Mouse (Mus musculus) brown adipose tissue, adult 24 weeks (tissue): ENCODE data around the gene Abca4. TPM values are rescaled to one million over a fixed set of nuclear protein-coding genes. Genes with fewer than 3 reads are reported as not detected.

Source experiments
- H3K27ac ChIP-seq: fragments of 200-500 bp; replicated peaks from 2 replicates; pipeline ENCODE4 v1.5.1; 2012; ENCODE audit warnings: low read depth, mild to moderate bottlenecking, low read length
- H3K4me1 ChIP-seq: fragments of 200-500 bp; 2 replicates; pipeline ENCODE4 v1.6.1; 2012; ENCODE audit warnings: low read length, mixed read lengths; ENCODE audit not compliant: control insufficient read depth, insufficient read depth, insufficient read length
- H3K4me3 ChIP-seq: fragments of 200-500 bp; 2 replicates; pipeline ENCODE4 v1.5.1; 2012; ENCODE audit warnings: low read depth, mild to moderate bottlenecking, low read length, moderate library complexity; ENCODE audit not compliant: insufficient read depth
- polyA plus RNA-seq: library from polyadenylated mRNA; stranded (reverse); fragments of >200 nt; gene quantifications from 2 replicates; pipeline ENCODE4 v1.2.4, GENCODE M21; 2012; ENCODE audit not compliant: missing spikeins, insufficient read depth, insufficient read length

The Abca4 gene
- polyA plus RNA-seq, 1 experiment = not detected

DNA sequence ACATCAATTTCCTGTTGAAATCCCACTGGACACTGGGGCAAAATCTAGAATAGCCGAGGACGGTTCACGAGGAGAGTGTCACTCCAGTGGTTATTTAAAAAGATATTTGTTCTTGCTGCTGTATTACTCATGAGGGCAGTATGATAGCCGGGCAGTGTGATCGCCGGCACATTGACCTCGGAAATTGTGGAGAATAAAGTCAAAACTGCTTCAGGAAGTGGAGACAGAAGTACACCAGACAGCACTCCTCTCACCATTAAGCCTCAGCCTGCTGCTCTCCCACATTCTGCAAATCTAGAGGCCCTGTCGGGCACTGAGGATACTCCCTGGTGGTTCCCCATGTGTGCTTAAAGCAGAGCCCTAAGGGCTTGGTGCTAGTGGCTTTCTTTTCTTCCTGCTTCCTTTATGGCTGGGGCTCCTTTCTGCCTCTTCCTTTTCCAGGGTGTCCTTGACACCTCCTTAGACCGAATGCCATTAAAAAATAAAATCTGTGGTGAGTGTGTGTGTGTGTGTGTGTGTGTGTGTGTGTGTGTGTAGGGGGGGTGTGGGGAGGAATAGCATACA lies 74.5 kb downstream of the Abca4 start:
- Histone ChIP-seq H3K4me1 (peaks cover 29% of the 10 kb centered on the region), H3K4me3 (no peak overlapping the region), H3K27ac (peak overlapping the region; percentile 97)

DNA sequence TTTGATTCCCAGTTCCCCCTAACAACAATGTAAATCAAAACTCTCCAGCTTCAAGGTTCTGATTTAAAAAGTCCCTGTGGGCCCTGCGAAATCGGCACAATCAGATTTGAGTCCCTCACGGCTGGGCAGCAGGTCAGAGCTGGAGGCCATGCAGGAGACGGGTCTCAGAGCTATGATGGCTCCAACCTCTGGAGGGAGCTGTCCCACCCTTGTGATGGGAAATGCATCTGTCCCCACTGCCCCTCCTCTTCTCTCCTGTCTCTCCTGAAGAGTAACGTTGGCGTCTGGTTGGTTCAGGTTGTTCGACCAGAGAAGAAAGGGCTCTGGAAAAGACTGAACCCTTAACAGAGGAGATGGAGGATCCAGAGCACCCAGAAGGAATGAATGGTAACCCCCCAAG lies 75.5 kb downstream of the Abca4 start:
- H3K27ac ChIP-seq = peak overlapping the region; percentile 97
- peak overlapping the region; percentile 13; the same call in 1 of the 2 replicates for H3K4me3 ChIP-seq
- H3K4me1 ChIP-seq = peaks cover 29% of the 10 kb centered on the region

DNA sequence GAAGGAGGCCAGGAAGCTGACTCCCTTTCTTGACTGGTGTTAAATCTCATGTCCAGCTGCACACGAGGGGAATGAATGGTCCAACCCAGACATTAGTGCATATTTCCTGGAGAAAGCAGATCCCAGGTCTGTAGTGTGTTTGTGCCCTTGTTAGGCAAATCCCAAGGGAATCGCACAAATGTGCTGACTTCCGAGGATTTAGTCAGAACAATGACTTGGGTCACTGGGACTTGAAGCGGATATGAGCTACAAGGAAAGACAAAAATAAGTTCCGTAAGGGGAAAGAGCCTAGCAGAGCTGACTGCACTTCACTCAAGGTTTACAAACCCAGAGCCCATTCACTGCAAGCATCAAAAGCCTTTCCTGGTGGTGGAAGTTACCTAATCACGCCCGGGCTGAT lies 76.0 kb downstream of the Abca4 start:
- Histone ChIP-seq H3K4me3 (no peak overlapping the region), H3K27ac (peak overlapping the region; percentile 99), H3K4me1 (peaks cover 29% of the 10 kb centered on the region)

DNA sequence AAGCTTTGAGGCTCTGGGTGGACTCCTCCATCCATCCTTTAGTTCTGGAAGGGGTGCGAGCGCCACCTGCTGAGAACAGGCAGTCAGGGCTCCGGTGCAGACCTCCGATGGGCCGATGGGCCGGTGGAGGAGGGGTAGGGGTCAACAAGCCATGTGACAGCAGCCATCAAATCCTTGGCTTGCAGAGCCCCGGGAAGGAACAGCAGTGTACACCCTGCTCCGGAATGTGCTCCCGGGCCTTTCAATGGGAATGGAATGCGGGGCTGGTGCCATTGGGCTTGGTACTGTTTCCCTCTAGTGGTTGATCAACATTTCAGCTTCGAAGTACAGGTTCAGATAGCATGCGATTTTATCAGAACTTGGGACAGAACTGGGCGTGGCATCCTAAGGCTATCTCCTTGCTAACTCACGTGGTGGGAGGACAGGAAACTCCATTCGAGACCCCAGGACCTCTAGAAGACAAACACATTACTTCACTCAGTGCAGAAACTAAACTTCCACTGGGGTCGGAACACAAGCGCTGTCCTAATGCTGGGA lies 78.0 kb downstream of the Abca4 start:
- Histone ChIP-seq H3K4me1 (peaks cover 29% of the 10 kb centered on the region), H3K27ac (peak overlapping the region; percentile 99), H3K4me3 (peak overlapping the region; percentile 23)

DNA sequence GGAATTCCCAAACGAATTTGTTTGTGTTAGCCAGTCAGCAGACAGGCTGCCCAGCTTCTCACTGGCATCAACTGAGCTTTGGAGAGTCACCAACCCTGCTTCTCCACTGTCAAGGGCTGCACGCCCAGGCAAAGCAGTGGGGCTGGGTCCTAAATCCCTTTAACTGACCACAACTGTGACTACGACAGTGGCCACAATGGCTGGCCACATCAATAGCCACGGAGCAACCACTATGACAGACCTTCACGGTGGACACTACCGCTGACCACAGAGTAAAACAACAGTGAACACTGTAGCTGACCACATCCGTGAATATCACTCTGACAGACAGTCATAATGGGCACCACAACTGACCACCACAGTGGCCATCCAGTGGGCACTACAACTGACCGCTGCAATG lies 78.6 kb downstream of the Abca4 start:
- H3K4me3 ChIP-seq = 0 out of 2 replicates have a peak overlapping the region, but pooled peaks have one; percentile 23
- H3K4me1 ChIP-seq = peaks cover 29% of the 10 kb centered on the region
- peak overlapping the region; percentile 97 for H3K27ac ChIP-seq

DNA sequence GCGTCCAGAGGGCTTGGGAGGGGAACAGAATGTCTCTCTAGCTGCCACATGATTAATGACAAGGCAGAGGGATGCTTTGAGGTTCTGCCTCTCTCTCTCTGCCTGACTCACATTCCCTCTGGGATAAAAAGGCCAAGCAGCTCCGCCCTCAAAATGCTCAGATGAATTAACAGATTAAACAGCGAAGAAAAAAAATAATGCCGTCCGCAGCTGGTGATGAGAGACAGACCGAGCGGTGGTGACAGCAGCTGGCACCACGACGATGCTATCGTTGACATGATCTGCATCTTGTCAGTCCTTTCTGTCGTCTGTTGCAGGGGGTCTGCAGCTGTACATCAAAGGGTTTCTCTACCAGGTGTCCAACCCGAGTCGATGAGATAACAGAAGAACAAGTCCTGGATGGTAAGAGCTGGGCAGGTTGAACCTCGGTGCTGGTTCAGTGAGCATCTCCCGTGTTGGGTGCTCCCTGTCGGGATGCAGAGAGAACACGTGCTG lies 84.8 kb downstream of the Abca4 start:
- peaks cover 9% of the 10 kb centered on the region; the same call in 1 of the 2 replicates for H3K4me1 ChIP-seq
- no peak overlapping the region for H3K4me3 ChIP-seq
- H3K27ac ChIP-seq = no peak overlapping the region; the same call in 1 of the 2 replicates

DNA sequence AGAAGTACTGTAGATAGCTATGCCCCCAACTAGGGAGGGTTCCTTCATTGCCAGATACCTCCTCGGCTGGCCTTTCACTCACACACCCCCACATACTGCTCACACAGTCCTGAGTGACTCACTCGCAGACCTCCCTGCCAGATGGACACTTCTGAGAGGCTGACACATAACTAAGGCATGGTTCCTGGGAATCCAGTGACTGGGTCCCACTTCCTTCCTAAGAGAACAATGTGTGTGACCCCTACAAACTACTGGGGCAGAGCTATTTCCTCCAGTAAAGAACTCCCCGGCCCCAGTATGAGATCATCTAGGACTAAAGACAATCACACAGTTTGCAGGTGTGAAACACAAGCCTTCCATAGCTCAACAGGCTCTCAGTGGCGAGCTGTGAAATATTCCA lies 86.5 kb downstream of the Abca4 start:
- Histone ChIP-seq H3K4me3 (no peak overlapping the region), H3K4me1 (peaks cover 9% of the 10 kb centered on the region; the same call in 1 of the 2 replicates), H3K27ac (peak overlapping the region; percentile 97)

DNA sequence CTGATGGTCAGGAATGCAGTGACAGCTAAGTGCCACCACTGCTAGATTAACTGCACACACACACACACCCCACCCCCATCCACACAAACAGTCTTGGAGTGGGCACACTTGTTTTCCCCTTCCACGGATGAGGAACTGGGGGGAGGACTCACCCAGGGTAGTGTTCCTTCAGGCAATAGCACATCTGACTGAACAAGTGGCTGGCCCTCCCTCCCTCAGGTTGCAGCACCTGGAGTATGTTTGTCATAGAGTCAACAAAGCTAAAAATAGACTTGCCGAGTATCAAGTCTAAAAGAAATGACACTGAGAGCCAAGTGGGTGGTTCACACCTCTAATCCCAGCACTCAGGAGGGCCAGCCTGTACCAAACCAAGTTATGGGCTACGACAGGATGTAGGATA lies 87.4 kb downstream of the Abca4 start:
- H3K4me1 ChIP-seq = peaks cover 9% of the 10 kb centered on the region; the same call in 1 of the 2 replicates
- no peak overlapping the region for H3K4me3 ChIP-seq
- peak overlapping the region; percentile 97 for H3K27ac ChIP-seq

DNA sequence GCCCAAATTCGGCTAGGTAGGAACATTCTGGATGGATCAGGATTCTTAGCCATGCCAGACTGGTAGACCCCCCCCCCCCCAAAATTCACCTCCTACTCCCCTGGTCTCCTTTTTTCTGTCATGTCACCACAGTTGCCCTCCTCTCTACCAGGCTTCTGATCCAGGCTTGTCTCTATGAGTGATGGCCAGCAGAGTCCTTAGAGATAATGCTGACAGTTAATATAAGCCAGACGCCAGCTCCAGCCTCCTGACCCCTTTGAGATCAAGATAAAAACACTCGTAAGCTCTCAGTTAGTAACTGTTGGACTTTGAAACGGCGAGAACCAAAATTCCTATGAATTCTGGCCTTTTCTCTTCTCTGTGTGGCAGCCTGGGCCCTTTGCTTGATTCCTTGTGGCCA lies 89.0 kb downstream of the Abca4 start:
- no peak overlapping the region for H3K27ac ChIP-seq

DNA sequence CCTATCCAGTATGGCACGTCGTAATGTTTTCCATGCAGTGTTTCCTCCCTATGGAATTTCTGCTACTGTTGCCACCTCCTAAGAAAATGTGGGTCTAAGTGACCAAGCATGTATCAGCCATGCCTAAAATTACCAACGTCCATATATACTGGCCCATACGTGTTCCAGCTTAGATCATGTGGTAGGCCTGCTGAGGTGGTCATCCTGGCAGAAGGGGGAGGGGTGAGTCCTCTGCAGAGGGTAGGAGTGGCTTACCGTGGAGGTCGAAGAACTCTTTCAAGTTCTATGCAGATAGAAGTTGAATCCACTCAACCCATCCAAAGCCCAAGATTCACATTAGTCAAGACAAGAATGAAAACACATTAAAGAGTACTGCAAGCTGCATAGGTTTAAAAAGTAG lies 89.6 kb downstream of the Abca4 start:
- no peak overlapping the region for H3K4me3 ChIP-seq
- peaks cover 9% of the 10 kb centered on the region; the same call in 1 of the 2 replicates for H3K4me1 ChIP-seq
- H3K27ac ChIP-seq = no peak overlapping the region

More for the DNA sequence above, 89.0 kb downstream of the Abca4 start:
- H3K4me3 ChIP-seq = no peak overlapping the region
- H3K4me1 ChIP-seq = peaks cover 9% of the 10 kb centered on the region; the same call in 1 of the 2 replicates

DNA sequence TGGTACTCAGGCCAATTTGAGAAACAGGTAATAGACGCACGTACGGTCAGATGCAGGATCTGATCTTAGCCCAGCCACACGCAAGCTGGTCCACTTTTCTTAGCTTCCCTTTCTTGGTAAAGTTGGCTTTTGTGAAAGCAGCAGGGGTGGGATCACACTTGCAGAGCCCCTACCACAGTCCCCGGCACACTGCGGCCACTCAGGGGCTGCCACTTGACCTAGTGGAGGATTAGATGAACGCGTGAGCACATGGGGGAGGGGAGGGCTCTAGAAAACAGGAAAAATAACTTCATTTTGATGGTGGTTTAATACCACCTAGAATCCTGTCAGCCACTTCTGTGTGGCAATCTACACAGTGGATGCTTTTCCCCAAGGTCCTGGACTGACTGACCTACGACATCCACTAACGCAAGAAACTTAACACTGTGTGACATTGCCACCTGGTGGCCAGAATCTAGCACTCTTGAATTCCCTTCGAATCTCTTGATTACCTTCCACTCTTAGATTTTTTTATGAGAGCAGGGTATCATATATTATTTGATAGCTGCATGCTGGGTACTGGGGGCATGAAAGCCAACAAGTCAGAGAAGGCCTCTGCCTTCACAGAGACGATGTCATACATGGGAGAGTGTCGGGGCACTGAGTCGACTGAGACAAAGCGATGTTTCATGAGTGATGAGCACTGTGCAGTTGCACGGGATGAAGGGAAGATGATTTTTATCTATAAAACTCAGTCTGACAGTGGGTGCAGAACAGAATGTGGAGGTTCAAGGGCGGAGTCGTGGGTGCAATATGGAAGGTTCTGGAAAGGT lies 96.6 kb downstream of the Abca4 start:
- Histone ChIP-seq H3K27ac (no peak overlapping the region), H3K4me1 (no peaks in the 10 kb centered on the region), H3K4me3 (no peak overlapping the region)

DNA sequence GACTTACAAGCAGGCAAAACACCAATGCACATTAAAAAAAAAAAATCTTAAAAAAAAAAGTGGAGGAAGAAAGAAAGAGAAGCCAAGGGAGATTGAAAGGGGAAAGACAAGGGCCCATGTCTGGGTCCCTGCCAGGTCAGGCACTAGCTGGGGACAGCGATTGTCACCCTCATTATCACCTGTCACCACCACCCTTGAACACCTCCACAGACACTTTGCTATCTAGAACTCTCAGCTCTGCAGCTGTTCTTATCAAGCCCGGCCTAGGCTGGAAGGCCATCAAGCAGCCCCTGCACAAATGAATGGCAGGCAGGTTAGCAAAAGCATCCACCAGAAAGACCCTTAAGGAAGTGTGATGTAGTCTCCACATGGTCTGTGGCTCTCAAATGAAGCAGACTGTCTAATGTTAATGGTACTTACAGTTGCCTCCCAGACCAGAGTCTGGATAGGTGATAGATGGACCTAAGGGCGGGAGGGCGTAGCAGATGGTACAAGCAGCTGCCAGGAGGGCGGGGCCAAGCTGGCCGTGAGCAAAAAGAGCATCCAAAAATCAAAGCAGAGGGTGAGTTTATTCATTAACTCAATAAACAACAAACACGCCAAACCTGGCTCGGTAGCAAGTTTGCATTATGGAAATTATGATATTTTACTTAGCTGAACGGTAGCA lies 98.1 kb downstream of the Abca4 start:
- H3K4me3 ChIP-seq = no peak overlapping the region
- no peak overlapping the region for H3K27ac ChIP-seq

DNA sequence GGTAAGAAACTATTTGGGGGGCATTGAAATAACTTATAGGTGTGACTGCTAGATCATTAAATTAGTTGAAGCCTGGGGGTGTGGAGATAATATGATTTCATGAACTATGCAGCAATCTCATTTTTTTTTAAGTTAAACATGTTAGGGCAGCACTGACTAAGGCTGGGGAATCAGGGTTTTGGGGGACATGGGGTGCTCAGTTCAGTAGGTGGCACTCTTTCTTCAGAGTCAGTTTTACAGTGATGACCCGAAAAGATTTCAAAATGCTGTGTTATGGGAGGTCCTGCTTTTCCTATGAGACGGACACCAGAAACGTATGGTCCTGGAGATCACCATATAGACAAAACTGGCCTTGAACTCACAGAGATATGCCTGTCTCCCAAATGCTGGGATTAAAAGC lies 99.2 kb downstream of the Abca4 start:
- H3K4me1 ChIP-seq = no peaks in the 10 kb centered on the region
- H3K27ac ChIP-seq = no peak overlapping the region
- H3K4me3 ChIP-seq = no peak overlapping the region

More for the DNA sequence above, 98.1 kb downstream of the Abca4 start:
- H3K4me1 ChIP-seq = no peaks in the 10 kb centered on the region

DNA sequence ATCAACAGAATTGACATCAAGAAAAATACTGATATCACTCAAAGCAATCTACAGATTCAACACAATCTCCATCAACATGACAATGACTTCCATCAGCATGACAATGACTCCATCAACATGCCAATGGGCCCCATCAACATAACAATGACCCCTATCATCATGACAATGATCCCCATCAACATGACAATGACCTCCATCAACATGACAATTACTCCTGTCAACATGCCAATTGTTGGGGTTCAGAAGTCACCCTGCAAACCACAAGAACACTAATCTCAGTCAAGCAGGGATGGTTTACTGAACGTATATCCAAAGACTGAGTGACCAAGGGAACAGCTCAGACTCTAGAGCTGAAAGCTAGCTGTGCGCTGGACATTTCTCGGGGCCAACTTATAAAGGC lies 101.2 kb downstream of the Abca4 start:
- H3K27ac ChIP-seq = no peak overlapping the region
- H3K4me3 ChIP-seq = no peak overlapping the region
- H3K4me1 ChIP-seq = no peaks in the 10 kb centered on the region

DNA sequence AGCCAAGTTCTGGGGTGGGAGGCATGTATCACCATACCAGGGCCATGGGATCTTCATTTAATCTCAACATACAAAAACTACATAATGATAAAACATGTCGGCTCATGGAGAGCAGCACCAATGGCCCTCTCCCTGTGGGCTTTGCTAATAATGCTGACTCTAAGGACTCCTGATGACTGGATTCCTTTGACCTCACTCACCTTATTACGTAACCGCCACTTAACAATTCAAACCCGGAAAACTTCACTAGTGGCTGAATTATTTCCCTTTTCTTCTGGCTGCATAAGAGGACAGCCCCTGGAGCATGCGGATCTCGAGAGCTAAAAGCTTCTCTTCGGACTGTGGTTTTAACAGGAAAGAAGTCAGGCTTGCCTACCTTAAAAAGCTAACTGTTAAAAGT lies 106.6 kb downstream of the Abca4 start:
- Histone ChIP-seq H3K4me3 (no peak overlapping the region), H3K27ac (no peak overlapping the region), H3K4me1 (peaks cover 6% of the 10 kb centered on the region)
